ENCODE assay signal across 28 mouse cellular contexts in genomic region chr16:88847363-88847762, GRCm38 (mm10). TPM values are rescaled to one million over a fixed set of nuclear protein-coding genes. Genes with fewer than 3 reads are reported as not detected.
"Had no signal": no experiment of that assay in that cellular context is flagged by ENCODE, and none has a peak within 500 bp of the region (broad histone marks: within the 10 kb centered on the region; RNA-seq: fewer than 3 reads in every experiment).

No protein-coding gene starts in this region.

- H3K9me3 ChIP-seq: hindbrain, embryonic 15.5 days; limb, embryonic 12.5 days; limb, embryonic 15.5 days; lung, embryonic 15.5 days; midbrain, embryonic 10.5 days; midbrain, embryonic 13.5 days; neural tube, embryonic 13.5 days; stomach, embryonic 15.5 days had no signal

- H3K27me3 ChIP-seq: hindbrain, embryonic 15.5 days; limb, embryonic 12.5 days; limb, embryonic 15.5 days; lung, embryonic 15.5 days; megakaryocyte, embryonic 14.5 days; midbrain, embryonic 13.5 days; neural tube, embryonic 13.5 days; stomach, embryonic 15.5 days had no signal

- H3K27ac ChIP-seq: hindbrain, embryonic 15.5 days; limb, embryonic 12.5 days; limb, embryonic 15.5 days; liver, embryonic 14.5 days; lung, embryonic 15.5 days; midbrain, embryonic 10.5 days; midbrain, embryonic 13.5 days; neural tube, embryonic 13.5 days; stomach, embryonic 15.5 days had no signal

- H3K4me1 ChIP-seq: hindbrain, embryonic 15.5 days; limb, embryonic 12.5 days; limb, embryonic 15.5 days; lung, embryonic 15.5 days; megakaryocyte, embryonic 14.5 days; midbrain, embryonic 10.5 days; midbrain, embryonic 13.5 days; neural tube, embryonic 13.5 days; stomach, embryonic 15.5 days had no signal

- H3K4me2 ChIP-seq: hindbrain, embryonic 15.5 days; limb, embryonic 12.5 days; limb, embryonic 15.5 days; lung, embryonic 15.5 days; midbrain, embryonic 13.5 days; neural tube, embryonic 13.5 days; stomach, embryonic 15.5 days had no signal

- ATAC-seq: intestine, postnatal 0 days; midbrain, embryonic 13.5 days; midbrain, embryonic 16.5 days had no signal

- DNase-seq: left cerebral cortex, postnatal 4 days; lung, adult 18-20 months; lung, postnatal 10 days; lung, postnatal 36 days; retina, postnatal 1 day; right cerebral cortex, postnatal 25 days; spleen, adult 18-20 months; thymus, postnatal 25 days had no signal

- H3K9ac ChIP-seq: hindbrain, embryonic 15.5 days; limb, embryonic 12.5 days; limb, embryonic 15.5 days; liver, embryonic 14.5 days; lung, embryonic 15.5 days; midbrain, embryonic 13.5 days; neural tube, embryonic 13.5 days; stomach, embryonic 15.5 days had no signal

- H3K36me3 ChIP-seq: hindbrain, embryonic 15.5 days; limb, embryonic 12.5 days; limb, embryonic 15.5 days; lung, embryonic 15.5 days; midbrain, embryonic 10.5 days; midbrain, embryonic 13.5 days; neural tube, embryonic 13.5 days; stomach, embryonic 15.5 days had no signal

- H3K4me3 ChIP-seq: hindbrain, embryonic 15.5 days; limb, embryonic 12.5 days; limb, embryonic 15.5 days; lung, embryonic 15.5 days; megakaryocyte, embryonic 14.5 days; midbrain, embryonic 10.5 days; midbrain, embryonic 13.5 days; myocyte; neural tube, embryonic 13.5 days; stomach, embryonic 15.5 days had no signal

RNA-seq across cellular contexts. Expression of gene Krtap14, which starts 21.4 kb away (rescaled TPM):
- total RNA-seq: layer of hippocampus, postnatal 14 days; left cerebral cortex, adult 8-10 months; left cerebral cortex, postnatal 14 days; left cerebral cortex, postnatal 4 days; monocyte, adult 5-6 weeks; neutrophil, adult 5-6 weeks had no signal
- polyA plus RNA-seq: hindbrain, embryonic 15.5 days; intestine, embryonic 14.5 days; intestine, postnatal 0 days; limb, embryonic 12.5 days; limb, embryonic 15.5 days; liver, embryonic 14.5 days; lung, embryonic 15.5 days; midbrain, embryonic 10.5 days; midbrain, embryonic 13.5 days; midbrain, embryonic 16.5 days; myocyte; neural tube, embryonic 13.5 days; stomach, embryonic 15.5 days; thymus, postnatal 0 days had no signal

RNA-seq across cellular contexts. Expression of gene Krtap19-1, which starts 21.8 kb away (rescaled TPM):
- total RNA-seq: layer of hippocampus, postnatal 14 days; left cerebral cortex, adult 8-10 months; left cerebral cortex, postnatal 14 days; left cerebral cortex, postnatal 4 days; monocyte, adult 5-6 weeks; neutrophil, adult 5-6 weeks had no signal
- polyA plus RNA-seq: hindbrain, embryonic 15.5 days; intestine, embryonic 14.5 days; intestine, postnatal 0 days; limb, embryonic 12.5 days; limb, embryonic 15.5 days; liver, embryonic 14.5 days; lung, embryonic 15.5 days; midbrain, embryonic 10.5 days; midbrain, embryonic 13.5 days; midbrain, embryonic 16.5 days; myocyte; neural tube, embryonic 13.5 days; stomach, embryonic 15.5 days; thymus, postnatal 0 days had no signal

RNA-seq across cellular contexts. Expression of gene Krtap19-2, which starts 26.7 kb away (rescaled TPM):
- total RNA-seq: layer of hippocampus, postnatal 14 days; left cerebral cortex, adult 8-10 months; left cerebral cortex, postnatal 14 days; left cerebral cortex, postnatal 4 days; monocyte, adult 5-6 weeks; neutrophil, adult 5-6 weeks had no signal
- polyA plus RNA-seq: hindbrain, embryonic 15.5 days; intestine, embryonic 14.5 days; intestine, postnatal 0 days; limb, embryonic 12.5 days; limb, embryonic 15.5 days; liver, embryonic 14.5 days; lung, embryonic 15.5 days; midbrain, embryonic 10.5 days; midbrain, embryonic 13.5 days; midbrain, embryonic 16.5 days; myocyte; neural tube, embryonic 13.5 days; stomach, embryonic 15.5 days; thymus, postnatal 0 days had no signal

RNA-seq across cellular contexts. Expression of gene Krtap15, which starts 27.3 kb away (rescaled TPM):
- total RNA-seq: layer of hippocampus, postnatal 14 days; left cerebral cortex, adult 8-10 months; left cerebral cortex, postnatal 14 days; left cerebral cortex, postnatal 4 days; monocyte, adult 5-6 weeks; neutrophil, adult 5-6 weeks had no signal
- polyA plus RNA-seq: hindbrain, embryonic 15.5 days; intestine, embryonic 14.5 days; intestine, postnatal 0 days; limb, embryonic 15.5 days; liver, embryonic 14.5 days; lung, embryonic 15.5 days; midbrain, embryonic 10.5 days; midbrain, embryonic 13.5 days; midbrain, embryonic 16.5 days; myocyte; neural tube, embryonic 13.5 days; stomach, embryonic 15.5 days; thymus, postnatal 0 days had no signal

RNA-seq across cellular contexts. Expression of gene Krtap19-3, which starts 30.5 kb away (rescaled TPM):
- total RNA-seq: layer of hippocampus, postnatal 14 days; left cerebral cortex, adult 8-10 months; left cerebral cortex, postnatal 14 days; left cerebral cortex, postnatal 4 days; monocyte, adult 5-6 weeks; neutrophil, adult 5-6 weeks had no signal
- polyA plus RNA-seq: hindbrain, embryonic 15.5 days; intestine, embryonic 14.5 days; intestine, postnatal 0 days; limb, embryonic 12.5 days; limb, embryonic 15.5 days; liver, embryonic 14.5 days; lung, embryonic 15.5 days; midbrain, embryonic 10.5 days; midbrain, embryonic 13.5 days; midbrain, embryonic 16.5 days; myocyte; neural tube, embryonic 13.5 days; stomach, embryonic 15.5 days; thymus, postnatal 0 days had no signal
